In genomic region chr17:28418954-28419353, GRCm38 (mm10) we compare ENCODE assay signal across 11 mouse cellular contexts. TPM values are rescaled to one million over a fixed set of nuclear protein-coding genes. Genes with fewer than 3 reads are reported as not detected.
DNase-seq lines count a peak whose midpoint lies in the region; ATAC-seq and TF ChIP-seq lines count a peak whose summit lies in the region.
"Had no signal": no experiment of that assay in that cellular context is flagged by ENCODE, and none has a peak within 500 bp of the region (broad histone marks: within the 10 kb centered on the region; RNA-seq: fewer than 3 reads in every experiment).

No protein-coding gene starts in this region.

- H3K4me1 ChIP-seq in heart, postnatal 0 days (ENCODE audit: control insufficient read depth, insufficient read depth): peaks cover 18% of the 10 kb centered on the region
- peaks cover 23% of the 10 kb centered on the region for H3K4me1 ChIP-seq in heart, embryonic 10.5 days
- H3K4me1 ChIP-seq in midbrain, embryonic 14.5 days (ENCODE audit: control insufficient read depth, insufficient read depth, low read length): no peaks in the 10 kb centered on the region
- H3K4me1 ChIP-seq in midbrain, embryonic 16.5 days (ENCODE audit: control insufficient read depth, insufficient read depth, low read length): no peaks in the 10 kb centered on the region
- H3K4me1 ChIP-seq in stomach, embryonic 16.5 days (ENCODE audit: control insufficient read depth, insufficient read depth, low read length): peaks cover 26% of the 10 kb centered on the region
- H3K4me1 ChIP-seq in midbrain, embryonic 13.5 days (replicated peaks): 0 out of 2 replicates have a peak, but pooled peaks cover under 1% of the 10 kb centered on the region
- H3K4me1 ChIP-seq: liver, embryonic 15.5 days had no signal

- no peaks in the 10 kb centered on the region for H3K27me3 ChIP-seq in heart, postnatal 0 days (ENCODE audit: control insufficient read depth, insufficient read depth, low read length)
- H3K27me3 ChIP-seq in heart, embryonic 10.5 days (ENCODE audit: insufficient read depth, poor library complexity, severe bottlenecking): no peaks in the 10 kb centered on the region
- no peaks in the 10 kb centered on the region for H3K27me3 ChIP-seq in midbrain, embryonic 14.5 days (ENCODE audit: control insufficient read depth, insufficient read depth, low read length)
- no peaks in the 10 kb centered on the region for H3K27me3 ChIP-seq in midbrain, embryonic 16.5 days (ENCODE audit: control insufficient read depth, insufficient read depth, low read depth, low read length)
- H3K27me3 ChIP-seq in stomach, embryonic 16.5 days (ENCODE audit: control insufficient read depth, insufficient read depth, low read length): no peaks in the 10 kb centered on the region
- no peaks in the 10 kb centered on the region for H3K27me3 ChIP-seq in midbrain, embryonic 13.5 days
- H3K27me3 ChIP-seq: liver, embryonic 15.5 days had no signal

- peaks cover 10% of the 10 kb centered on the region; the same call in 1 of the 2 replicates for H3K36me3 ChIP-seq in heart, postnatal 0 days (replicated peaks; ENCODE audit: control insufficient read depth, insufficient read depth, low read length)
- H3K36me3 ChIP-seq in heart, embryonic 10.5 days: peaks cover 10% of the 10 kb centered on the region; the same call in 1 of the 2 replicates
- H3K36me3 ChIP-seq in midbrain, embryonic 14.5 days (ENCODE audit: control insufficient read depth, insufficient read depth, low read length): peaks cover 18% of the 10 kb centered on the region
- H3K36me3 ChIP-seq in midbrain, embryonic 16.5 days (ENCODE audit: control insufficient read depth, insufficient read depth, low read length): no peaks in the 10 kb centered on the region; the same call in 1 of the 2 replicates
- no peaks in the 10 kb centered on the region for H3K36me3 ChIP-seq in stomach, embryonic 16.5 days (ENCODE audit: control insufficient read depth, insufficient read depth, low read length)
- no peaks in the 10 kb centered on the region for H3K36me3 ChIP-seq in midbrain, embryonic 13.5 days

- no peak for ATAC-seq in heart, postnatal 0 days (ENCODE audit: insufficient read depth, low read depth)
- no peak for ATAC-seq in midbrain, embryonic 14.5 days (ENCODE audit: low FRiP score, low TSS enrichment)
- no peak for ATAC-seq in midbrain, embryonic 16.5 days
- ATAC-seq in stomach, embryonic 16.5 days (ENCODE audit: insufficient read depth, low FRiP score): no peak
- no peak for ATAC-seq in midbrain, embryonic 13.5 days

- H3K9me3 ChIP-seq in heart, postnatal 0 days (replicated peaks; ENCODE audit: control insufficient read depth, low read length): no peaks in the 10 kb centered on the region
- H3K9me3 ChIP-seq in heart, embryonic 10.5 days: no peaks in the 10 kb centered on the region
- no peaks in the 10 kb centered on the region for H3K9me3 ChIP-seq in midbrain, embryonic 14.5 days (ENCODE audit: control insufficient read depth, low read length)
- H3K9me3 ChIP-seq in midbrain, embryonic 16.5 days (replicated peaks; ENCODE audit: control insufficient read depth, low read length, poor library complexity, severe bottlenecking): no peaks in the 10 kb centered on the region
- H3K9me3 ChIP-seq in stomach, embryonic 16.5 days (replicated peaks; ENCODE audit: control insufficient read depth, low read length): no peaks in the 10 kb centered on the region
- no peaks in the 10 kb centered on the region for H3K9me3 ChIP-seq in midbrain, embryonic 13.5 days
- H3K9me3 ChIP-seq: liver, embryonic 15.5 days had no signal

- no peak for TF ChIP-seq POLR2A in brain, embryonic 14.5 days (IDR thresholded peaks at IDR 0.05; ENCODE audit: borderline replicate concordance, extremely low read depth, insufficient read depth, insufficient read length, poor library complexity, severe bottlenecking)

- peak overlapping the region; percentile 98 for H3K27ac ChIP-seq in heart, postnatal 0 days (ENCODE audit: low read depth)
- no peak overlapping the region for H3K27ac ChIP-seq in heart, embryonic 10.5 days
- H3K27ac ChIP-seq in midbrain, embryonic 14.5 days (replicated peaks; ENCODE audit: low read depth, low read length): no peak overlapping the region
- no peak overlapping the region for H3K27ac ChIP-seq in midbrain, embryonic 16.5 days (ENCODE audit: low read length)
- H3K27ac ChIP-seq in stomach, embryonic 16.5 days (ENCODE audit: low read length): peak overlapping the region; percentile 87
- no peak overlapping the region for H3K27ac ChIP-seq in midbrain, embryonic 13.5 days

- H3K4me2 ChIP-seq in heart, postnatal 0 days (ENCODE audit: low read depth, low read length): no peak overlapping the region
- no peak overlapping the region for H3K4me2 ChIP-seq in midbrain, embryonic 14.5 days (ENCODE audit: low read length)
- H3K4me2 ChIP-seq in midbrain, embryonic 16.5 days (ENCODE audit: low read length): no peak overlapping the region
- H3K4me2 ChIP-seq in stomach, embryonic 16.5 days (ENCODE audit: low read depth, low read length): no peak overlapping the region
- H3K4me2 ChIP-seq in midbrain, embryonic 13.5 days (replicated peaks): no peak overlapping the region
- H3K4me2 ChIP-seq: heart, embryonic 11.5 days; liver, embryonic 15.5 days had no signal

- 64% methylated on average over 1 of the region's 1 CpGs for WGBS in heart, postnatal 0 days
- 88% methylated on average over 1 of the region's 1 CpGs for WGBS in heart, embryonic 10.5 days
- whole genome bisulfite sequencing in midbrain, embryonic 14.5 days: 85% methylated on average over 1 of the region's 1 CpGs
- WGBS in midbrain, embryonic 16.5 days: 95% methylated on average over 1 of the region's 1 CpGs
- WGBS in stomach, embryonic 16.5 days: 81% methylated on average over 1 of the region's 1 CpGs
- 86% methylated on average over 1 of the region's 1 CpGs for WGBS in midbrain, embryonic 13.5 days

- no peak overlapping the region for H3K9ac ChIP-seq in heart, postnatal 0 days (replicated peaks; ENCODE audit: low read depth, low read length)
- H3K9ac ChIP-seq in midbrain, embryonic 14.5 days (replicated peaks; ENCODE audit: low read length): no peak overlapping the region
- H3K9ac ChIP-seq in midbrain, embryonic 16.5 days (ENCODE audit: low read depth, low read length): no peak overlapping the region
- no peak overlapping the region for H3K9ac ChIP-seq in stomach, embryonic 16.5 days (ENCODE audit: low read length)
- no peak overlapping the region for H3K9ac ChIP-seq in midbrain, embryonic 13.5 days (replicated peaks)
- H3K9ac ChIP-seq: liver, embryonic 15.5 days had no signal

- no peak for TF ChIP-seq EP300 in heart, postnatal 0 days (IDR thresholded peaks at IDR 0.05; ENCODE audit: low read depth)

- no peak for DNase-seq in heart, postnatal 0 days (ENCODE audit: low spot score)
- no peak for DNase-seq in heart, embryonic 10.5 days (ENCODE audit: low spot score)
- DNase-seq in midbrain, embryonic 14.5 days: peak; percentile 22
- DNase-seq in brain, embryonic 14.5 days (ENCODE audit: low read depth): peak; percentile 29
- no peak for DNase-seq in left cerebral cortex, adult 18-20 months (ENCODE audit: low spot score in 2 of 2)

- no peak overlapping the region for H3K4me3 ChIP-seq in heart, postnatal 0 days (ENCODE audit: low read depth, low read length)
- H3K4me3 ChIP-seq in heart, embryonic 10.5 days: no peak overlapping the region
- no peak overlapping the region for H3K4me3 ChIP-seq in midbrain, embryonic 14.5 days (replicated peaks; ENCODE audit: low read depth, low read length)
- no peak overlapping the region for H3K4me3 ChIP-seq in midbrain, embryonic 16.5 days (ENCODE audit: low read depth, low read length)
- H3K4me3 ChIP-seq in stomach, embryonic 16.5 days (replicated peaks; ENCODE audit: low read length): no peak overlapping the region
- no peak overlapping the region for H3K4me3 ChIP-seq in midbrain, embryonic 13.5 days (replicated peaks)
- H3K4me3 ChIP-seq: liver, embryonic 15.5 days had no signal

- peak; percentile 48 for TF ChIP-seq CTCF in heart, postnatal 0 days (IDR thresholded peaks at IDR 0.05; ENCODE audit: low read depth)
- peak; percentile 54; the same call in 1 of the 2 replicates for TF ChIP-seq CTCF in brain, embryonic 14.5 days (IDR thresholded peaks at IDR 0.05; ENCODE audit: borderline replicate concordance, extremely low read depth, insufficient read depth, insufficient read length)

RNA-seq across cellular contexts. Expression of gene Tulp1, which starts 53.9 kb away (rescaled TPM):
- 0.61 and 5.3 TPM in 2 replicates for total RNA-seq in heart, postnatal 0 days (2014; rRNA removed; ENCODE audit: low replicate concordance)
- 0.86 and 1.3 TPM in 2 replicates for polyA plus RNA-seq in heart, postnatal 0 days (2015; fragmentation: Nextera tagmentation; extraction: Ambion mirVana)
- polyA plus RNA-seq in heart, embryonic 10.5 days (2016; fragmentation: Nextera tagmentation; extraction: Ambion mirVana): 5.0 and 5.7 TPM in 2 replicates
- 1.4 and 1.5 TPM in 2 replicates for polyA plus RNA-seq in midbrain, embryonic 14.5 days (2014; fragmentation: Nextera tagmentation; extraction: Ambion mirVana)
- 1.4 and 1.7 TPM in 2 replicates for polyA plus RNA-seq in midbrain, embryonic 16.5 days (2015; fragmentation: Nextera tagmentation; extraction: Ambion mirVana)
- 1.3 and 1.9 TPM in 2 replicates for polyA plus RNA-seq in brain, embryonic 14.5 days (2012; rRNA removed)
- 4.6 and 5.4 TPM in 2 replicates for polyA plus RNA-seq in stomach, embryonic 16.5 days (2015; fragmentation: Nextera tagmentation; extraction: Ambion mirVana)
- not detected for total RNA-seq in left cerebral cortex, adult 18-20 months (2021)
- 1.7 and 2.6 TPM in 2 replicates for polyA plus RNA-seq in midbrain, embryonic 13.5 days (2015; fragmentation: Nextera tagmentation; extraction: Ambion mirVana)
- total RNA-seq: neutrophil, adult 5-6 weeks had no signal

Comparison
In these comparisons a context has a peak if more than half of its experiments do, and no peak if none do; other contexts are left out.
1. H3K27ac ChIP-seq: peak in heart, postnatal 0 days (single experiment) and stomach, embryonic 16.5 days (single experiment); none in heart, embryonic 10.5 days (single experiment), midbrain, embryonic 14.5 days (single experiment), midbrain, embryonic 16.5 days (single experiment) and midbrain, embryonic 13.5 days (single experiment).
2. DNase-seq: peak in midbrain, embryonic 14.5 days (single experiment) and brain, embryonic 14.5 days (single experiment); none in heart, postnatal 0 days (single experiment), heart, embryonic 10.5 days (single experiment) and left cerebral cortex, adult 18-20 months (0 of 2).